Comparison of ENCODE assay signal across 9 mouse cellular contexts in genomic region chr1:143813676-143814360, GRCm38 (mm10). TPM values are rescaled to one million over a fixed set of nuclear protein-coding genes. Genes with fewer than 3 reads are reported as not detected.
DNase-seq lines count a peak whose midpoint lies in the region; ATAC-seq lines count a peak whose summit lies in the region.
"Had no signal": no experiment of that assay in that cellular context is flagged by ENCODE, and none has a peak within 500 bp of the region (broad histone marks: within the 10 kb centered on the region; RNA-seq: fewer than 3 reads in every experiment).

No protein-coding gene starts in this region.

- no peak overlapping the region for H3K4me2 ChIP-seq in lung, embryonic 15.5 days

- H3K4me3 ChIP-seq in lung, embryonic 15.5 days = no peak overlapping the region
- H3K4me3 ChIP-seq: myocyte had no signal

- 38% methylated on average over 7 of the region's 7 CpGs for WGBS in lung, embryonic 15.5 days

- peak; percentile 98 for ATAC-seq in frontal cortex, adult (ENCODE audit: low TSS enrichment)
- peak; percentile 96 to 98 for ATAC-seq in hematopoietic stem cell, adult 5-6 weeks (replicated peaks in 1 of 2; ENCODE audit: insufficient read depth in 1 of 2, low FRiP score in 2 of 2, low TSS enrichment in 1 of 2, low read depth in 1 of 2, poor library complexity in 2 of 2, severe bottlenecking in 2 of 2)
- peak; percentile 85 for ATAC-seq in lung, embryonic 15.5 days (ENCODE audit: borderline replicate concordance, extremely low read depth, low FRiP score, low TSS enrichment)

- H3K27me3 ChIP-seq in lung, embryonic 15.5 days = no peaks in the 10 kb centered on the region

- no peak overlapping the region for H3K27ac ChIP-seq in lung, embryonic 15.5 days

- H3K9me3 ChIP-seq in lung, embryonic 15.5 days = no peaks in the 10 kb centered on the region

- peak; percentile 26 for DNase-seq in MEL-GATA-1-ER (ENCODE audit: extremely low read depth, low read depth)
- DNase-seq in cerebellum, adult 9-10 months = peak; percentile 41
- DNase-seq in layer of hippocampus, adult 8-10 months (ENCODE audit: low spot score in 2 of 2) = peak; percentile 30 to 75
- DNase-seq in ovary, postnatal 14 days (ENCODE audit: low spot score) = peak; percentile 72
- peak; percentile 60 to 90 for DNase-seq in thymus, postnatal 10 days (ENCODE audit: low spot score in 2 of 2)

- no peaks in the 10 kb centered on the region for H3K4me1 ChIP-seq in lung, embryonic 15.5 days

- H3K36me3 ChIP-seq in lung, embryonic 15.5 days = no peaks in the 10 kb centered on the region

- no peak overlapping the region for H3K9ac ChIP-seq in lung, embryonic 15.5 days

RNA-seq across cellular contexts. Expression of gene Uchl5, which starts 36.7 kb away (rescaled TPM):
- 156 and 159 TPM in 2 replicates for total RNA-seq in hematopoietic stem cell, adult 5-6 weeks (2017)
- 10 to 100 TPM; 34.3 to 40.0 (median 36.7) TPM for total RNA-seq in layer of hippocampus, adult 8-10 months (2022)
- 92.3 and 94.0 TPM in 2 replicates for polyA plus RNA-seq in lung, embryonic 15.5 days (2015; fragmentation: Nextera tagmentation; extraction: Ambion mirVana)

RNA-seq across cellular contexts. Expression of gene Trove2, which starts 37.0 kb away (rescaled TPM):
- 11.3 and 13.6 TPM in 2 replicates for total RNA-seq in hematopoietic stem cell, adult 5-6 weeks (2017)
- total RNA-seq in layer of hippocampus, adult 8-10 months (2022) = 10 to 100 TPM; 24.7 to 34.4 (median 29.5) TPM
- 18.5 and 19.8 TPM in 2 replicates for polyA plus RNA-seq in lung, embryonic 15.5 days (2015; fragmentation: Nextera tagmentation; extraction: Ambion mirVana)
